Mouse (Mus musculus) E14TG2a.4 (cell line): ENCODE data around the gene Dmrtc1b.
"Not testable (repeated sequence)": the region's sequence is repeated elsewhere in the genome, so short reads cannot be mapped to it uniquely, and the experiment has no call there.

Source experiments
- H3K27me3 ChIP-seq: 2 replicates; pipeline ENCODE4 v1.6.1; 2014; ENCODE audit warnings: low read length, control low read depth; ENCODE audit not compliant: insufficient read depth
- H3K36me3 ChIP-seq: 2 replicates; pipeline ENCODE4 v1.6.1; 2014; ENCODE audit warnings: low read length, control low read depth; ENCODE audit not compliant: insufficient read depth
- H3K4me1 ChIP-seq: replicated peaks from 2 replicates; pipeline ENCODE4 v1.6.1; 2014; ENCODE audit warnings: low read depth, low read length, control low read depth
- H3K4me3 ChIP-seq: replicated peaks from 2 replicates; pipeline ENCODE4 v1.5.1; 2014; ENCODE audit warnings: mild to moderate bottlenecking, low read length
- H3K9me3 ChIP-seq: 2 replicates; pipeline ENCODE4 v1.6.1; 2014; ENCODE audit warnings: low read length, control low read depth
- CTCF ChIP-seq: conservative IDR thresholded peaks from 2 replicates; pipeline ENCODE4 v1.5.1; 2014; ENCODE audit warnings: low read length
- NANOG ChIP-seq: IDR thresholded peaks from 2 replicates; pipeline ENCODE4 v1.6.1; 2014; ENCODE audit warnings: borderline replicate concordance, low read length, mixed read lengths
- POU5F1 ChIP-seq: IDR thresholded peaks from 2 replicates; pipeline ENCODE4 v1.6.1; 2014; ENCODE audit warnings: low read length, borderline replicate concordance

Dmrtc1b gene

DNA sequence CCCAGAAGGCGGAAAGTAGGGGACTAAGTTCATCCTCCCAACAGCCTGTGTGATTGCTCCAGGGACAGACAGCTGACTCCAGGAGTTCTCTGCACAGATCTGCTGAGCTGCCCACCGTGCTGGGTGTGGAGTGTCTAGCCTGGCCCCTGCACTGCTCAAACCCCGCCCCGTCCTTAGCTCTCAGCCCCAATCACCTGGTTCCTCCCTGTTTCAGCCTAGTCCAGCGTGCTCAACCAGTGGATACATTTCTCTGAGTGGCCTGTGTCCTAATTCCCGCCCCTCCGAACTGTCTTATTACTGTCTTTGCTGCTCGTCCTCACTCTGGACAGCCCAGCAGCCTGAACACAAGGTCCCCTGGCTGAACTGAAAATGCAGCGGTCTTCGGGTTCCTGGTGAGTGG lies at the start of gene Dmrtc1b, which contains the start of gene Gm9112:
Gene Dmrtc1b, plus strand, starts transcription at position 331 of the 400 bp plus-strand sequence.
Gene Gm9112, minus strand, starts transcription at position 101 of the 400 bp plus-strand sequence.
- not testable (repeated sequence) for H3K36me3 ChIP-seq, H3K9me3 ChIP-seq, H3K27me3 ChIP-seq, H3K4me1 ChIP-seq, H3K4me3 ChIP-seq

- no peaks in the 10 kb centered on the region for H3K9me3 ChIP-seq
- peaks cover 4% of the 10 kb centered on the region; the same call in 1 of the 2 replicates for H3K27me3 ChIP-seq
- TF ChIP-seq POU5F1 (no peak), NANOG (no peak), CTCF (peak; percentile 34)
- no peaks in the 10 kb centered on the region for H3K36me3 ChIP-seq
- H3K4me3 ChIP-seq, result no peak overlapping the region
- no peaks in the 10 kb centered on the region for H3K4me1 ChIP-seq
Observed at GRCm38 (mm10) chrX:102660712-102661111, 47.0 kb upstream of the Dmrtc1b start.

DNA sequence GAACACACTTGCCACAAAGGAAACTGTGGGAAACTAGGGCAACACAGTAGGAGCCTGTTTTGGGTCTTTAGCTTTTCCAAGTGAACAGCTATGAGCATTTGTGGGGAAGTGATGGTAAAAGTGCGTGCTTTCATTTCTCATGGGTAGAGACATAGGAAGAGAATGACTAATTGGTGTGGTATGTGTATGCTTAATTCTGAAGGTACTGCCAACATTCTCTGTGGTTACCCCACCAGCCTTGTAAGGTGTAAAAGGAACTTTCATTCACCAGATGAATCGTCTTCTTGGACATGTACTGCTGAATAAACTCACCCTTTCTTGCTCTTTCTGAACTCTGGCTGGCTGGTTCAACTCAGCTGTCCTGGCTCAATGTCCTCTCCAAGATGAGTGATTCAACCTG lies 41.0 kb upstream of the Dmrtc1b start:
- no peaks in the 10 kb centered on the region for H3K27me3 ChIP-seq
- TF ChIP-seq POU5F1, result no peak
- no peak for TF ChIP-seq CTCF

GRCm38 (mm10) chrX:102684706-102685105 lies 23.0 kb upstream of the Dmrtc1b start:
- H3K4me3 ChIP-seq, H3K27me3 ChIP-seq, H3K36me3 ChIP-seq, H3K4me1 ChIP-seq, H3K9me3 ChIP-seq: not testable (repeated sequence)
- TF ChIP-seq NANOG, result peak; percentile 25; the same call in 1 of the 2 replicates

More for the DNA sequence above, 41.0 kb upstream of the Dmrtc1b start:
- Histone ChIP-seq H3K4me1 (no peaks in the 10 kb centered on the region), H3K36me3 (no peaks in the 10 kb centered on the region), H3K9me3 (no peaks in the 10 kb centered on the region), H3K4me3 (no peak overlapping the region)

DNA sequence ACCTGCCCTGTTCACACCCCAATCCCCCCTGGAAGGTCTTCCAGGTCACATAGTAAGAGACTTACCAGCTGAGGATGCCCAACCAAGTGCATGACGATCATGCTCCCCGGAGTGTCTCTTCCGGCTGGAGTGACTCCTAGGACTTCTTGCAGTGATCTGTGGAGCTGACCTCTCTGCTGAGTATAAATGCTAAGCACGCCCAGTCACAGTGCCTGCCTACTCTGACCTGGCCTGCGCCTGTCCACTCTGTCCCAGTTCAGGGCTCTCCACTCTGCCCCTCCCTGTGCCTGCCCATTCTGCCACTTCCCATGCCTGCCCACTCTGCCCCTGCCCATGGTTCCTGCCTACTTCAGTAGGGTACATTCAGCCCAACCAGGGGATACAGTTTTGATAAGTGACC lies 20.8 kb upstream of the Dmrtc1b start, which contains the start of gene Gm3880:
Gene Gm3880, minus strand, starts transcription at position 101 of the 400 bp plus-strand sequence.
- H3K4me1 ChIP-seq, result not testable (repeated sequence)

DNA sequence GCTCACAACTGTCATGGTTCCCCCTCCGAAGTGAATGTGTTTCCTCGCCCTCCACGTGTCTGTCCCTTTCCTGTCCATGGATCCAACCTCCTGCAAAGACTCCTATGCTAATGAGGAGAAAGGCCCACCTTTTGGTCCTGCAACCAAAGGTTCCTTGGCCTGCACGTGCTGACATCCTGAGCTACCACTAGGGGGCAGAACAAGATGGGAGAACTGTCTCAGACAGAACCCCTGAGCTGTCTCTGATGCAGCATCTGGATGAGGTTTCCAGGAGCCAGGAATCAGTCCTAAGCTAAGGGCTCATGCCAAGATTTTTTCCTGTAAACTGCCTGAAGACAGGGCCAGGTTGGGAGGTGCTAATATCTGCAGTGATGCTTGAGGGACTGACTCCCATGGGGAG lies 18.4 kb upstream of the Dmrtc1b start:
- not testable (repeated sequence) for H3K9me3 ChIP-seq, H3K4me1 ChIP-seq, H3K4me3 ChIP-seq, H3K36me3 ChIP-seq, H3K27me3 ChIP-seq
- TF ChIP-seq CTCF, result peak; percentile 12

More for the DNA sequence above, 20.8 kb upstream of the Dmrtc1b start, which contains the start of gene Gm3880:
- not testable (repeated sequence) for H3K36me3 ChIP-seq, H3K4me3 ChIP-seq, H3K27me3 ChIP-seq, H3K9me3 ChIP-seq

DNA sequence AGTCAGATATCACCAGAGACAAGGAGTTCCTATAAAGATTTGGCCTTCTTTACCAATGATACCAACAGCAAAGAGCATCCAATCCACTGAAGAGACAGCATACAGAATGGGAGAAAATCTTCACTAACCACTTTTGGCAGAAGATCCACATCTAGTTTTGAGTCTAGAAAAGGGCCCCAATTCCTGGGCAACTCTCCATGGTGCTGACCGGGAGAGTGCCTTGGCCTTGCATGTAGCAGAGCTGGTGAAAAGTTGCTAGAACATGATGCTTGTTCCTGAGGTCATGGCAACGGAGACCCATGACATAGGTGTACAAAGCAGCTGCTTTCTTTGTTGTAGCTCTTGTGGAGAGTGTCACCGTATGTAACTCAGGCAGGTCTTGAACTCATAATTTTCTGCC lies 7.0 kb upstream of the Dmrtc1b start:
- H3K36me3 ChIP-seq, H3K9me3 ChIP-seq, H3K4me3 ChIP-seq, H3K4me1 ChIP-seq, H3K27me3 ChIP-seq: not testable (repeated sequence)

- H3K27me3 ChIP-seq, H3K4me3 ChIP-seq, H3K9me3 ChIP-seq, H3K36me3 ChIP-seq, H3K4me1 ChIP-seq: not testable (repeated sequence)
Observed at GRCm38 (mm10) chrX:102724226-102724625, 16.6 kb downstream of the Dmrtc1b start.
